Mouse (Mus musculus) gastrocnemius, adult 8-10 months (tissue): ENCODE results near the gene Gm49661. TPM values are rescaled to one million over a fixed set of nuclear protein-coding genes. Genes with fewer than 3 reads are reported as not detected.

Experiments
- DNase-seq, 2 experiments: peaks; one replicate each; pipeline ENCODE4 v3.0.0; 2022; ENCODE audit warnings: low spot score in 2 of 2
- total RNA-seq, 4 experiments: library from RNA; stranded (reverse); gene quantifications; 2 replicates each; pipeline ENCODE4 v1.2.4; 2022

Gm49661 gene
- total RNA-seq, 4 experiments from 2014 or later: 1.1 TPM; not detected in 3

DNA sequence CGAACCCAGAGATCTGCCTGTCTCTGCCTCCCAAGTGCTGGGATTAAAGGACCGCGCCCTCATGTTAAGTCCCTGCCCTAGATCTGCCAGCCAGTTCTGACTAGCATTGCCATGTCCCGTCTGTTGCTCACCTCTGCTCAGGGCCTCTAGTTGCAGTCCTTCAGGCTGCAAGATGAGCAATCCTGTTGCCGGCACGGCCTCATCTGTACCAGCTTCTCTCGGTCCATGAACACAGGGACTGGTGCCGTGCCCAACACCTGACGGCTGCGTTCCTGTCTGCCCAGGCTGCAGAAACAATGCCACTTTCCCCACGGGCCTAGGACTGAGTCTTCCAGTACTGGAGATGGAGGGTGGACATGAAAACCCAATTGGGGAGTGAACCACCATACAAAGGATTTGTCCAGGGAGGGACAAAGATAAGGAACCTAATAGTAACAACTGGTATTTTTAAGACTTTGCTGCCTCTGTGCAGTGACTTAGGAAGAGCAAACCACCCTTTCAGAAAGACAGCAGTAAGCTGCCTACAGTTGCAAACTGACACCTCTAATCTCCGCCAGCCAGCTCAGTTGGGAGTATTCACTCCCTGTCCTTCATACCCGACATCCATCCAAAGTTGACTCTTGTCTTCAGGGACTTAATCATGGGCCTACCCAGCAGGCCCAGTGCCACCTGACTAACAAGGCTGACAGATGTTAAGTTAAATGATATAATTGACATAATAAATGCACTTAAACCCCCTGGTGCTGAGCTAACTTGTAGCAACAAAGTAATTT is 1.5 kb downstream of the Gm49661 start:
- no peak for DNase-seq

DNA sequence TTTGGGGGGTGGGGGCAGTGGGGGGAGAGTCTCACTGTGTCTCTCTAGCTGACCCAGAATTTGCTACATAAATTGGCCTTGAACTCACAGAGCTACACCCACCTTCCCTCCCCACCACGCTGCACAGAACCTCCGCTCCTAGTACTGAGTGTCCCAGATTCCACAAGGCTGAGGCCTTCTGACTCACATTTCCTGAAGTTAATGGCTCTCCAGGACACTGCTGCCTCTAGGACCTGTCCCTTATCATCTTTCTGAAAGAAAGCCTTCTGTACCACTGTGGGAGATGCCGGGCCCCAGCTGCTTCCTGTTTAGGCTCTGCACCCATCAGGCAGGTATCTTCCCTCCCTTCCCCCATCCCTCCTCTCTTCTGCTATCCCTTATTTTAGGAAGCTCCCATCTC is 2.6 kb downstream of the Gm49661 start:
- no peak for DNase-seq

DNA sequence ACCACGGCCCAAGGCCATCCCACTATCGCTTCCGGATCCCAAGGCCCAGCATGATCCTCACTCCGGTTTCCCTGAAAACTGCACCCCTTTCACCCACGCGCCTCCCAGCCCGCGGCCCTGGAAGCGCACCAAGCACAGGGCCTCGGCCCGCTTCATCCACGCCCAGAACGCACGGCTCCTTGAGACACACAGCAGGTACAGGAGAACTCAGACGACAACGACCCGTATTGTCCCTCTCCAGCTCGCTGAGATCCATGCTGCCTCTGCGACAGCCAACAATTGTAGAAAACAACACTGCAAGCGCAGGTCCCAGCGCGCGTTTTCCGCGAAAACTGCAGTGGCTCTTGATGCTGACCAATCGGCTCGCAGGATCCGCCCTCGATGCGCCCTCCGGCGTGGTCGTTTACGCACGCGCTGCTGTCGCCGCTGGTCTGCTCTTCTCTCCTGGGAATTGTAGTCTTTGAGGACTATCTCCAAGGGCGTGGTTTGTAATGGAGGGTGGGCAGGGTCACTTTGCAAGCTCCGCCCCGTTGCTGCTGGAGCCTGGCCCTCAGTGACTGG is 3.4 kb downstream of the Gm49661 start:
- peak; percentile 89 to 93 for DNase-seq

DNA sequence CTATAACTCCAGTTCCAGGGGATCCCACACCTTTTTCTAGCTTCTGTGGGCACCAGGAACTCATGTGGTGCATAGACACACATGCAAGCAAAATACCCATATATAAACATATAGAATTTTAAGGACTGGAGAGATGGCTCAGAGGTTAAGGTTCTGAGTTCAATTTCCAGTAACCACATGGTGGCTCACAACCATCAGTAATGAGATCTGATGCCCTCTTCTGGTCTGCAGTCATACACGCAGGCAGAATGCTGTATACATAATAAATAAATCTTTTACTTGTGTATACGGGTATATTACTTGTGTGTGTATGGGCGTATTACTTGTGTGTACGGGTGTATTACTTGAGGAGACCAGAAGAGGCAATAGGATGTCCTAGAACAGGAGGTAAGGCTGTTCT is 5.3 kb downstream of the Gm49661 start:
- no peak for DNase-seq

DNA sequence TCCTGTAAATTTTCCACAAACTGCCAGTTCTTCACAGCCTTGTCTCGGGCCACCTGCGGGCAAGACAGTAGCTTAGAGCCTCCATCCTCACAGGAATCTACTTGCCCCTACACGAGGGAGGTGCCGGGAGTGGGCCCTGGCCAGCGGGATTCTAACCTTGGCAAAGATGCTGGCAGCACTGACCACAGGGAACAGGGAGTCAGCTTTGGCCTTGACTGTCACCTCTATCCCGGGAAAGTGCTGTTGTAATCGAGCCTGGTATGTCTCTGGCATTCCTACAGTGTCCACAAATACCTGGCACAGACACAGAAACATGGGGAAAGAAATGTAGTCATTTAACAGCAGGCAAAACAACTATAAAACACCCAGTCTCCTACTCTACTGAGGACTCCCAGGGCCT is 9.4 kb downstream of the Gm49661 start:
- no peak for DNase-seq

DNA sequence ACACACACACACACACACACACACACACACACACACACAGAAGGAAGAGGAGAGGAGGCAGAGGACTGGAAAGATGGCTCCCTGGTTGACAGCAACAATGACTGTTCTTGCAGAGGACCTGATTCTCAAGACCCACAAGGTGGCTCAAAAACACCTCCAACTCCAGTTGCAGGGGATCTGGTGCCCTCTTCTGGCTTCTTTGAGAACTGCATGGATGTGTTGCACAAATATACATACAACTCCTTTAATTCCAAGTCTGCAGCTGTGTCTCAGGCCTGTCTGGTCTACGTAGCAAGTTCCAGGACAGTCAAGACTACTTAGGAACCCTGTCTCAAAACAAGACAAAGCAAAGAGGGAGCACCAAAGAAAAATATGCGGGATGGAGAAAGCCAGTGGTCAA is 12.5 kb downstream of the Gm49661 start:
- no peak for DNase-seq

DNA sequence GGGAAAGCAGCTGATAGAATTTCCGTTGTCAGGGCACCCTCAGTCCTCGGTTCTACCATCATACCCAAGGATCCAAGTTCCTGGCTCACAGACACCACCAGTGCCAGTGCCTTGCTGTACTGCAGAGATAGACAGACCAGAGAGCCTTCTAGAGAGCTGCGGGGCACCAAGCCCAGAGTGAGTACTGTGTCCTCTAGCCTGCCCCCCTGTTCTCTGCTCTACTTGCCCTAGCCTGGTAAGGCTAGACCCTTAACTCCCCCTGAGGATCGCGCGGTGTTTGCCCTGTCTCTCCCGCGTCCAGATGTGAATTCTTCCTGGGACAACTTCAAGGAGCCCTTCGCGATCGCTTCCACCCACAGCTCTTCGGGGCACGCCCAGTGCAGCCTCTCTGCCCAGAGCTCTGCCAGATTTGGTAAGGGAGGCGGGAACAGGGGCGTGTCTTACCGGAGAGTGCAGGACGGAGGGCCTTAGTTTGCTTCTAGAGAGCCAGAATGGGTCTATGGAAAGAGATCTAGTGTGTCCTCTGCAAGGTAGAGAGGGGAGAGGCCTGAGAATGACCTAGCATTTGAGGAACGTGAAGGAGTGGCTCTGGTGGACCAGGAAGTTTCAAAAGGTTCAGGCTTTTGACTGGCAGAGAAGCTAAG is 16.5 kb downstream of the Gm49661 start:
- no peak for DNase-seq

DNA sequence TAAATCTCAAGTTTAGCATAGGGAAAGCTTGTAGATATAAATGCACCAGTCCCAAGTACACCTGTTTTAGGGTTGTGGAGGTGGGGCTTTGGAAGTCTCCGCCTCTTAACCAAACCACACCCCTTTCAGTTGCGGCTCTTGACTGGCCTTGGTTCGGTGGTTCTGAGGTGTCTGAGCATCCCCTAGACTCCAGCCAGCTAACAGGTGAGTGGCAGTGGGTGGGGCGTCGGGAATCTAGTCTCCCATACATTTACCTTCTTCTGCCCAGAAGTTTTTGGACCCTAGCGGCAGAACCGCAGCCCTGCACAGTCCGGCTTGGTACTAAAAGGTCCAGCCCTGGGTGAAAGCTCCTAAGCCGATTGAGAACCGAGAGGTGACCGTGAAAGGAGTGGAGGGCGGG is 19.5 kb downstream of the Gm49661 start:
- DNase-seq: no peak

DNA sequence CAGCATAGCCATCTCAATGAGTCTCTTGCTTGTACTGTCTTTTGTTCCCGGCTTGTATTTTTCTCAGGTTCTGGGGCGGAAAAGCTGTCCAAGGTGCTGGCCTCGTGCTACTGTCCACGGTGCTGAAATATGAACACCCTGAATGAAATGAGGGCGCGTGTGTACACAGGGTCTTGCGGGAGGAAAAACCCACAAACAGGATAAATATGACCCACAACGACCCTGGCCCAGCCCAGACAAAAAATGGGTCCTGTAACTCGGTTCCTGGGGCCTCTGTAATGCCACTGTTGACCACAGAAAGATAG is 22.0 kb downstream of the Gm49661 start:
- no peak for DNase-seq

DNA sequence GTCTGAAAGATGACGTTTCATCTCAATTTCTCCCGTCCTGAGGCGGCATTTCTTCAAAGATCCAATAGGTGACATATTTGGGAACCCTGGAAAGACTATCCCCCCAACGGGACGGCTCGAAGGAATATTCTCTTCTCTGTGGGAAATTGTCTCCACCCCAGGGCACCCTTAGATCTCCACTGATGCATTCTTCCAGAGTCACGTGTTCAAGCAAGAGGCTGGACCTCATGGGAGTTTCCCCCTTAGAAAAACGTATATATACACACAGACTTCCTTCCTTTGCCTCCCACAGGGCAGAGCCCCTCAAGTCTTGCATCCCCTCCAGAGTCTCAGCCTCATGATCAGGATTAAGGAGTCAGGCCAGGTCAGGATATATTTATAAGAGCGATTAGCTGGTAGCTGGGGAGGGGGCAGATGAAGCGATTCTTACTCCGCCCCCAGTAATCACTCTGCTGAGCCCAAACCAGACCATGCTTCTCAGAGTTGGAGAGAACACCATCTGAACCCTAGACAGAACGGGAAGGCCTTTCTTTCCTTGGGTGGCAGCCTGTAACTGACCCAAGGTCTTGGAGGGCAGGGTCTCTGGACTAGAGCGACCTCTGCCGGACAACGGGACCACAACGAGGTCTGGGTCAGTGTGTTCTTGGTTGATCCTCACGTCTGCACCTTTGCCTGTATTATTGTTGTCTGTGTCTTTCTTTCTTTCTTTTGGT is 22.5 kb downstream of the Gm49661 start, which contains the start of gene Rtbdn:
Gene Rtbdn (plus strand): TSS at position 464 of the 713 bp plus-strand sequence.
- DNase-seq: no peak

DNA sequence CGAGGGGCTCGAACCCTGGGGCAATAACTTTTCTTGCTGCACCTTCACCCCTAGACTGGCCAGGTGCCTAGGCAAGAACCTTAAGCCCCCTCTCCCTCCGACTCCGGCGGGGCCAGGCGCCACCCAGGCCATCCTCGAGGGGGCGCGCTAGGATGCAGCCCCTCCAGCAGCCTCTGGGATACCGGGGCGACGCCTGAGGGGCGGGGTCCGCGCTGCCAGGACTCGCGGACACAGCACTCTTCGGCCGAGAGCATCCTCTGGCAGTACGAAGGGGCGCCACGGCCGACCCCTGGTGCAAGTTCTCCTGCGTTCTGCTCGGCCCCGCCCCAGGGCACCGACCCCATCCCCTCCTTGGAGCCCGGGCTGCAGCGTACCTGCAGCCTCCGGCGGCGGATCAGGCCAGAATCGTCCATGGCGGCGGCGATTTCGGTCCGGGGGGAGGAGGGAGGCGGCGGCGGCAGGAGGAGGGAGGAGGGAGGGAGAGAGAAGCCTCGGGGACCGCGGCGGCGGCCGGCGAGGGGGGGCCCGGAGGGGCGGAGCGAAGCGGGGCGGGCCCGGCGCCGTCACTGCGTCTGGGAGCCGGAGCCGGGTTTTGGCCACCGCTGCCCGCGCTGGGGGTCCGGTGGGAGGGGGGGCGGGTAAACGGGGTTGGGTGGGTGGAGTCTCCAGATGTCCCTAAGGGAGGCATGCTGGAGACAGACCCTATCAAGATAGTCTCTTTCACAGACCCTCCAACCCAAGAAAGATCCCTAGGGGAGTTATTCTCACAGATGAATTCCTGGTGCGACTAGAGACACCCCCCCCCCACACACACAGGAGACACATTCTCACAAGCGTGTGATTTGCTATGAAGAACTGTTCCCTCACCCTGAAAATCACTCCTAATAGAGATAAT is 23.4 kb downstream of the Gm49661 start:
- no peak for DNase-seq

DNA sequence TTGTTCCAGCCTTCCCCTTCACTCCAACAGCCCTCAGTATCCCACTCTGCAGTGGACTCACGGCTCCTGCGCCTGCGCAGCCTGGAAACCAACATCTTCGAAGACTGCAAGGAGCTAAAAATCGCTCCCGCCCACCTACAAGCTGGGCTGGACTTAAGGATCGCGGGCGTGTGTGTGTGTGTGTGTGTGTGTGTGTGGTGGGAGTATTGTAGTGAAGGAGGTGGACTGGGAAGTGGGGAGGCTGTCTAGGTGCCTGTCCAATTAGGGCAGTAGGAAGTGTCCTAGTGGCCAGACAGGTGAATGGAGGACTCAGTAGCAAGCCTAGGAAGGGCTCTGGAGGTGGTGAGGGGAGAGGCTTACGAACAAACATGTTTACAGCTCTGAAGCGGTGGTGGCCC is 24.0 kb downstream of the Gm49661 start:
- no peak for DNase-seq

DNA sequence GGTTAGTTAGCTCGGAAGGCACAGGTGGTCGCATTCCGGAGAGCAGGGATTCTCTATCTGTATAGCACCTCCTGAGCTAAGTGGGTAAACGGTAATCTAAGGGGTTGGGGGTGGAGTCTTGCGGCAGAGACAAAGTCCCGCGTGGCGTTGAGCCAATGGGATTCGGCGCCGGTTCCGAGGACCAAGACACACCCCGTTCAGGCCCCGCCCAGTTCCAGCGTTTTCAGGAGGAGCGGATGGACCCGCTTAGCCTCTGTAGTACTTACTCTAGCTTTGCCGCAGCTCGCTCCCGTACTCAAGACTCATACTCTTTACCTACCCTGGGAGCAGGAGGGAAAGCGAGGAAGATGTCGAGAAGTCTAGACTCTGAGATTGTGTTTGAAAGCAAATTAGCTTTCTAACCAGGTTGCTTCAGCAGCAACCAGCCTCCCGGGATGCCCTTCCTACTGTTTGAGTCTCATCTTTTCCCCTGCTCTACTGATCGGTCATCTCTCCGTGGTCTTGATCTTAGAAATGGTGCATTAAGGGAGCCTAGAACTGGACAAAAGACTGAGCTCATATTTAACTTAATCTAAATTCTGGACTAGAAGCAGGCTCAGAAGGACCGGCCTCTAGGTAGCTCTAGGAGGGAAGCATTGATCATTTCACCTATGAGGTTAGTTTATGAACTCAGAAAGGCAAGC is 24.6 kb downstream of the Gm49661 start:
- DNase-seq: no peak

DNA sequence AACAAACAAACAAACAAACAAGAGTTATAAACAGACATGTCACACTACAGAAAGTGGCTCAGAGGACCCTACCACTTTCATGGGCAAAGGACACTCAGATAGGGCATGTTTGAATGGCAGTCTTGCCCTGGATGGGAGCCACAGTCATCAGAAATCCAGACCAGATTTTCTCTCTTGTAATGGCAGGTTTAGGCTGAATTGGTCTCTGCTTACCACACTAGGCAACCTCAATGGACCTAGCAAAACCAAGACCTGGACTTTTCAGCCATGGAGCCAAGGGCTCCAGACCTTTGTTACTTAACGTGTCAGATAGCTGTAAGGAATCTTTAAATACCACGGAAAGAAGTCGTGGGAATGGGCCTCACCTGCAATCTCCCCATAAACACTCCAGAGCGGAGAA is 25.5 kb downstream of the Gm49661 start:
- no peak for DNase-seq

DNA sequence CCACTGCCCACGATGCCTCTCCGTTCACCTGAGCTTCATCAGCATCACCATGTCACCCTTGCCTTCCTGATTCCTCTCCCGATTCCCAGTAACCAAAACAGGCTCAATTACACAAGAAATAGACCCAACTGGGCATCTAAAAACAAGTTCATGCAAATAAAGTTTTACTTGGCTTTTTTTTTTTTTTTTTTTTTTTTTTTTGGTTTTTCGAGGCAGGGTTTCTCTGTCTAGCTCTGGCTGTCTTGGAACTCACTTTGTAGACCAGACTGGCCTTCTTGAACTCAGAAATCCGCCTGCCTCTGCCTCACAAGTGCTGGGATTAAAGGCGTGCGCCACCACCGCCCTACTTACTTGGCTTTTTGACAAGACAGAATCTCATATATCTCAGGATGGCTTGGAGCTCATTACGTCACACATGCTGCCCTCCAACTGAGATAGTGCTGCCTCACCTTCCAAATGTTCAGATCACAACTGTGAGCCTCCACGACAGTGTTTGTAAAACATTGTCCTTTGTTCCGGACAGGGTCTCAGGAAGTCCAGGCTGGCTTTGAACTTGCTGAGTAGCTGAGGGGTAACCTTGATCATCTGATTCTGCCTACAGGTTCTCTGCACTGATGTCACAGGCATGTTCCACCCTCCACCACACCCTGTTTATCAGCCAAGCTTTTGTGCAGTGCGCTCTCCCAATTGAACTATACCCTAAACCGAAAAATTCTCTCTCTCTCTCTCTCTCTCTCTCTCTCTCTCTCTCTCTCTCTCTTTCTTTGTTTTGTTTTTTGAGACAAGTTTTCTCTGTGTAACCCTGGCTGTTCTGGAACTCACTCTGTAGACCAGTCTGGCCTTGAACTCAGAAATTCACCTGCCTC is 31.4 kb downstream of the Gm49661 start:
- DNase-seq: no peak

DNA sequence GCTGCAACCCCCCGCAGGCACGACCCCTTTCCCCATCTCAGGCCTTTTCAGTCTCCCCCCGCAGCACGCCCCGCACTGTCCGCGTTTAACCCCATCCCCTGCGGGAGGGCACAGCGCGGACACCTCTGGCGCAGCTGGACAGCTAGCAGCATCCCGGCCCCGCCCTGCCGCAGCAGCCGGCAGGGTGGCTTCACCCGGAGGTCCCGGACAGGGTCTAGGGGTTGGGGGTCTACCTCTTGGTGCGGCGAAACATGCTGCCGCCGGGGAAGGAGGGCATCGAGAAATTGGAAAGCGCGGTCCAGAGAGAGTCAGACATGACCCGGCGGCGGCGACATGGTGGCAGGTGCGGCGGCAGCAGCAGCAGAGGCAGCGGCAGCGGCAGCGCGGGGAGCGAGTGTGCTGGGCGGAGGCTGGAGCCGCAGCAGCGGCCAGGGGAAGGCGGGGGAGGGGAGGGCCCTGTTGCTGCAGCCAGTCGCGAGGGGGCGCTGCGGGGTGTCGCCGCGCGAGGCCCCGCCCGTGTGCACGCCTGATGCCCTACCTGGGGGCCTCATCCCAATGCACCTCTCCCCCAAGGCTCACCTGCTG is 32.2 kb downstream of the Gm49661 start, which contains the start of gene Mast1:
Gene Mast1 (minus strand): TSS at position 398 of the 585 bp plus-strand sequence.
- DNase-seq: no peak

DNA sequence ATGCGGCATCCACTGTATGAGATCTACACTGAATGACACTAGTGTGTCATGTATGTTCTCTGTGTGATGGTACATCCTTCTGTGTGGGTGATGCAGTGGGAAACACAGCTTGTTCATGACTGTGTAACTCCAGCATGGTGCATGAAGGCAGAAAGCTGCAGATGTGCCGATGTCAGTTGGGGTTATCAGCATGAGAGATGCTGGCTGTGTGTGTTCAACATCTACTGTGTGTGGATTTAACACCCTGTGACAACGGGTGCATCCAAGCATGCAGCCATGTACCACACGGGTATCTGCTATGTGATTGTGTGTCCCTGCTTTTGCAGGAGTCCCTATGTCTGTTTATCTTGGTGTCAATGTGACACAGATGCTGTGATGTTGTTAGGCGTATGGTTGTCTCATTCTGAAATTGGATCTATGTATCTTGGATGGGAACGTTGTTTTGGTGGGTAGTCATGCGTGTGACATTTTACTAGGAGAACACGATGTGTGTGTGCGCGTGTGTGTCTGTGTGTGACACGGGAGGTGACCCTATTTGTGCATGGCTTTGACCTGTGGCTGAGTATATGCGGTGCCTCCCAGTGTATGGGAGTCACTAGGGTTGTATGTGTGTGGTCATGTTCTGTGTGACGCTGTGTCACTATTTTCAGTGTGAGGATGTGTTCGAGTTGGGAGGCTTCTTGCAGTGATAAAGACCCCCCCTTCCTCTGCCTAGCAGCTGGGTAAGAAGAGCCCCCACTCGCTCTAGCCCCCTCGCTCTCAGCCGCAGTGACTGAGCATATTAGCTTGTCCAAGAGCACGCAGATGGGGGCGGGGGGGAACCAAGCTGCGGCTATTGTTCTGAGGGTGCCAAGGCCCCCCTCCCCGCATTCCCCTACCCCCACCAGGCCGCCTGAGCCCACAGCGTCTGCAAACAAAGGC is 32.9 kb downstream of the Gm49661 start:
- DNase-seq: no peak

DNA sequence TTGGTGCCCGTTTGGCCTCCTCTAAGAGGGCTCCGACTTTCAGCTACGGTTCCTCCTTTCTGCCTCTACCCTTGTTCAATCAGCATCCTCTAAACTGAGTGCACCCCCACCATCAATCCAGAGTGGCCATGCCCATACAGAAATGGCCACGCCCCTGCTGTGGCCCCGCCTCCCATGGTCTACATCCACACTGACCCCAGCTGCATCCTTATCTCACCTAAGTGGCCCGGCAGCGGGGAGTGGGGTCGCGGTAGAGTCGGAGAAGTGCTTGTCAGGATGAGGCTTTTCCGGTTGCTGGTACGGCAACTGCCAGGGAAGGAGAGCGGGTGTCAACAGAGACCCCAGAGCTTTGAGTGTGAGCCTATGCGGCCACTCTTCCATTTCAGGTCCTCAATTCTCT is 33.7 kb downstream of the Gm49661 start:
- DNase-seq: no peak
